Comparison of ENCODE assay signal across 14 mouse cellular contexts in genomic region chr3:121604737-121605136, GRCm38 (mm10).
DNase-seq lines count a peak whose midpoint lies in the region; ATAC-seq and TF ChIP-seq lines count a peak whose summit lies in the region.
"Had no signal": no experiment of that assay in that cellular context is flagged by ENCODE, and none has a peak within 500 bp of the region (broad histone marks: within the 10 kb centered on the region; RNA-seq: fewer than 3 reads in every experiment).

No protein-coding gene starts in this region.

- H3K27ac ChIP-seq in lung, embryonic 14.5 days (ENCODE audit: low read depth): 0 out of 2 replicates have a peak overlapping the region, but pooled peaks have one; percentile 61
- H3K27ac ChIP-seq in small intestine, adult 2 months (ENCODE audit: insufficient read depth, low read depth, low read length): peak overlapping the region; percentile 3; the same call in 1 of the 2 replicates
- H3K27ac ChIP-seq in forebrain, embryonic 12.5 days: no peak overlapping the region
- H3K27ac ChIP-seq: embryonic facial prominence, embryonic 15.5 days; liver, embryonic 15.5 days; midbrain, embryonic 12.5 days had no signal

- DNase-seq in gastrocnemius, adult 18-20 months (ENCODE audit: low spot score): peak; percentile 42
- no peak for DNase-seq in gastrocnemius, postnatal 10 days
- peak; percentile 44 for DNase-seq in NIH3T3 (ENCODE audit: low read depth)
- DNase-seq in lung, embryonic 14.5 days: peak; percentile 90
- no peak for DNase-seq in ovary, adult 18-20 months (ENCODE audit: low spot score)
- no peak for DNase-seq in right cerebral cortex, adult 18-20 months
- DNase-seq: kidney, adult 11 months had no signal

- H3K4me1 ChIP-seq in lung, embryonic 14.5 days (ENCODE audit: insufficient read depth): peaks cover 19% of the 10 kb centered on the region
- peaks cover 6% of the 10 kb centered on the region for H3K4me1 ChIP-seq in small intestine, adult 2 months (ENCODE audit: control insufficient read depth, insufficient read depth, insufficient read length, low read length)
- H3K4me1 ChIP-seq in forebrain, embryonic 12.5 days: no peaks in the 10 kb centered on the region
- H3K4me1 ChIP-seq: liver, embryonic 15.5 days had no signal

- TF ChIP-seq CTCF in lung, embryonic 14.5 days (IDR thresholded peaks at IDR 0.05; ENCODE audit: low read depth): no peak
- no peak for TF ChIP-seq CTCF in small intestine, adult 2 months (IDR thresholded peaks at IDR 0.05; ENCODE audit: extremely low read depth, insufficient read length, insufficient replicate concordance, low read depth, low read length)

- H3K4me3 ChIP-seq in lung, embryonic 14.5 days (ENCODE audit: low read depth, low read length): no peak overlapping the region
- H3K4me3 ChIP-seq in small intestine, adult 2 months (ENCODE audit: low read depth, low read length): no peak overlapping the region
- no peak overlapping the region for H3K4me3 ChIP-seq in forebrain, embryonic 12.5 days (replicated peaks)
- H3K4me3 ChIP-seq: embryonic facial prominence, embryonic 15.5 days; liver, embryonic 15.5 days; midbrain, embryonic 12.5 days had no signal

- no peaks in the 10 kb centered on the region for H3K9me3 ChIP-seq in lung, embryonic 14.5 days (ENCODE audit: low read depth, low read length)
- H3K9me3 ChIP-seq in forebrain, embryonic 12.5 days: no peaks in the 10 kb centered on the region
- H3K9me3 ChIP-seq: embryonic facial prominence, embryonic 15.5 days; liver, embryonic 15.5 days; midbrain, embryonic 12.5 days had no signal

- peak; percentile 91 for ATAC-seq in lung, embryonic 14.5 days (ENCODE audit: insufficient read depth)
- ATAC-seq in forebrain, embryonic 12.5 days (ENCODE audit: low FRiP score): no peak
- ATAC-seq: activated CD4-positive, CD25-positive, alpha-beta regulatory T cell, adult 4 months had no signal

- WGBS in lung, embryonic 14.5 days: 28% methylated on average over 6 of the region's 6 CpGs
- 63% methylated on average over 6 of the region's 6 CpGs for WGBS in small intestine, adult 2 months
- WGBS in forebrain, embryonic 12.5 days: 83% methylated on average over 6 of the region's 6 CpGs

- H3K27me3 ChIP-seq in lung, embryonic 14.5 days (ENCODE audit: insufficient read depth, low read length): no peaks in the 10 kb centered on the region
- H3K27me3 ChIP-seq in small intestine, adult 2 months (ENCODE audit: control insufficient read depth, insufficient read depth, low read length): no peaks in the 10 kb centered on the region
- no peaks in the 10 kb centered on the region for H3K27me3 ChIP-seq in forebrain, embryonic 12.5 days
- H3K27me3 ChIP-seq: embryonic facial prominence, embryonic 15.5 days; liver, embryonic 15.5 days; midbrain, embryonic 12.5 days had no signal

- no peak for TF ChIP-seq POLR2A in small intestine, adult 2 months (IDR thresholded peaks at IDR 0.05; ENCODE audit: low read depth, low read length)

- no peak overlapping the region for H3K4me2 ChIP-seq in lung, embryonic 14.5 days
- no peak overlapping the region for H3K4me2 ChIP-seq in forebrain, embryonic 12.5 days
- H3K4me2 ChIP-seq: embryonic facial prominence, embryonic 15.5 days; liver, embryonic 15.5 days; midbrain, embryonic 12.5 days had no signal

- H3K9ac ChIP-seq in lung, embryonic 14.5 days: no peak overlapping the region
- H3K9ac ChIP-seq in forebrain, embryonic 12.5 days: no peak overlapping the region
- H3K9ac ChIP-seq: embryonic facial prominence, embryonic 15.5 days; forebrain, postnatal 0 days; liver, embryonic 15.5 days; midbrain, embryonic 12.5 days had no signal

- H3K36me3 ChIP-seq in lung, embryonic 14.5 days (ENCODE audit: insufficient read depth): no peaks in the 10 kb centered on the region
- no peaks in the 10 kb centered on the region for H3K36me3 ChIP-seq in small intestine, adult 2 months (ENCODE audit: control insufficient read depth, insufficient read depth, low read length)
- no peaks in the 10 kb centered on the region for H3K36me3 ChIP-seq in forebrain, embryonic 12.5 days (replicated peaks)
- H3K36me3 ChIP-seq: embryonic facial prominence, embryonic 15.5 days; liver, embryonic 15.5 days; midbrain, embryonic 12.5 days had no signal

Comparison
In these comparisons a context has a peak if more than half of its experiments do, and no peak if none do; other contexts are left out.
1. DNase-seq: peak in gastrocnemius, adult 18-20 months (single experiment), NIH3T3 (single experiment) and lung, embryonic 14.5 days (single experiment); none in gastrocnemius, postnatal 10 days (single experiment), ovary, adult 18-20 months (single experiment) and right cerebral cortex, adult 18-20 months (single experiment).